In the genomic region with DNA sequence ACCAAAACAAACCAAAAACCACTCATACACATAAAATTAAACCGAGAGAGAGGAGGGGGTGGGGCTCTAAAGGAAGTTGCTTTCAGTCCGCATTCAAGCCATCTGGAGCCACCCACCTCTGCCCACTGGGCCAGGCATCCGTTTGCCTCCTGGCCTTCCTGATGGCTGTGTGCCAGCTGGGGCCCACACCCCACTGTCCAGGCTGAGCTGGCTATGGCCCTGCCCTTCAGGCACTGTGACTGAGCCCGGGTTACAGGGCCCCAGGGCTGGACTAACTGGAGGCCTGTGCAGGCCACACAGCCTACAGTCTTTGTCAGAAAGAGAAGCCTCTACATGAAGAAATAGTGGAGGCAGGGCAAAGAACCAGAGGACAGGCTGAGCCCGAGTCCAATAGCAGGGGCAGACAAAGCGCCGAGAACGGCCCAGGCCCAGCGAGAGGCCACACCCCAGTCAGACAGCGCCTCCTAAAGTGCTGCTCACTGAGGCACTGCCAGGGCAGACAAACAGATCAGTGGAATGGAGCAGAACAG, we compare ENCODE assay signal across 8 mouse cellular contexts. TPM values are rescaled to one million over a fixed set of nuclear protein-coding genes. Genes with fewer than 3 reads are reported as not detected.
A peak's percentile ranks its signal among the peaks of the same experiment; 100 is the strongest.
DNase-seq lines count a peak whose midpoint lies in the region; ATAC-seq and TF ChIP-seq lines count a peak whose summit lies in the region.

No protein-coding gene starts in this region.

- no peak overlapping the region for H3K4me3 ChIP-seq in embryonic facial prominence, embryonic 14.5 days (ENCODE audit: low read depth, low read length)
- H3K4me3 ChIP-seq in liver, postnatal 0 days (ENCODE audit: low read depth, low read length), result no peak overlapping the region

- H3K4me1 ChIP-seq in embryonic facial prominence, embryonic 14.5 days (ENCODE audit: control insufficient read depth, insufficient read depth, low read length), result peaks cover 16% of the 10 kb centered on the region
- peaks cover 42% of the 10 kb centered on the region for H3K4me1 ChIP-seq in liver, postnatal 0 days (ENCODE audit: insufficient read depth)

- no peak overlapping the region; the same call in 1 of the 2 replicates for H3K9ac ChIP-seq in embryonic facial prominence, embryonic 14.5 days (ENCODE audit: low read depth, low read length)
- peak overlapping the region; percentile 60 for H3K9ac ChIP-seq in liver, postnatal 0 days (replicated peaks)

- peak; percentile 63 for TF ChIP-seq CTCF in liver, postnatal 0 days (IDR thresholded peaks at IDR 0.05; ENCODE audit: low read depth)

- H3K27me3 ChIP-seq in embryonic facial prominence, embryonic 14.5 days (replicated peaks; ENCODE audit: control insufficient read depth, insufficient read depth, low read length), result no peaks in the 10 kb centered on the region
- no peaks in the 10 kb centered on the region for H3K27me3 ChIP-seq in liver, postnatal 0 days (ENCODE audit: insufficient read depth, low read length)

- no peaks in the 10 kb centered on the region for H3K36me3 ChIP-seq in embryonic facial prominence, embryonic 14.5 days (ENCODE audit: control insufficient read depth, insufficient read depth, low read length)
- H3K36me3 ChIP-seq in liver, postnatal 0 days (replicated peaks; ENCODE audit: insufficient read depth, low read length), result no peaks in the 10 kb centered on the region

- ATAC-seq in embryonic facial prominence, embryonic 14.5 days (ENCODE audit: low read depth), result peak; percentile 26; the same call in 1 of the 2 replicates
- ATAC-seq in liver, postnatal 0 days, result peak; percentile 66

- 0 out of 2 replicates have a peak overlapping the region, but pooled peaks have one; percentile 41 for H3K27ac ChIP-seq in embryonic facial prominence, embryonic 14.5 days (replicated peaks; ENCODE audit: low read depth, low read length)
- H3K27ac ChIP-seq in liver, postnatal 0 days (ENCODE audit: low read depth), result peak overlapping the region; percentile 76

- no peaks in the 10 kb centered on the region for H3K9me3 ChIP-seq in embryonic facial prominence, embryonic 14.5 days (ENCODE audit: control insufficient read depth, low read length)
- no peaks in the 10 kb centered on the region for H3K9me3 ChIP-seq in liver, postnatal 0 days (ENCODE audit: low read length)

- peak; percentile 30 for DNase-seq in kidney, adult 18-20 months
- DNase-seq in kidney, adult 9 months, result no peak
- peak; percentile 51 for DNase-seq in embryonic facial prominence, embryonic 14.5 days (ENCODE audit: low spot score)
- peak; percentile 68 for DNase-seq in induced T-regulatory cell, adult 2 months (ENCODE audit: low read depth)
- DNase-seq in liver, postnatal 0 days, result peak; percentile 59
- DNase-seq in natural killer cell, adult 2 months (ENCODE audit: low spot score in 2 of 2), result peak; percentile 32 to 38
- no peak for DNase-seq in right cerebral cortex, postnatal 4 days
- DNase-seq in cerebellum, adult 11-12 months, result no peak

- 47% methylated on average over 10 of the region's 10 CpGs for WGBS in embryonic facial prominence, embryonic 14.5 days
- 33% methylated on average over 10 of the region's 10 CpGs for WGBS in liver, postnatal 0 days (ENCODE audit: insufficient replicate concordance)

- no peak overlapping the region for H3K4me2 ChIP-seq in embryonic facial prominence, embryonic 14.5 days (ENCODE audit: low read depth, low read length)
- H3K4me2 ChIP-seq in liver, postnatal 0 days (ENCODE audit: low read depth, low read length), result peak overlapping the region; percentile 55

- no peak for TF ChIP-seq EP300 in liver, postnatal 0 days (IDR thresholded peaks at IDR 0.05; ENCODE audit: low read depth)

RNA-seq across cellular contexts. Expression of gene Capn5, which starts 13.0 kb away (rescaled TPM):
- 5.0 and 6.0 TPM in 2 replicates for polyA plus RNA-seq in embryonic facial prominence, embryonic 14.5 days (2014; fragmentation: Nextera tagmentation; extraction: Ambion mirVana)
- 4.4 and 4.5 TPM in 2 replicates for polyA plus RNA-seq in liver, postnatal 0 days (2015; fragmentation: Nextera tagmentation; extraction: Ambion mirVana)

RNA-seq across cellular contexts. Expression of gene Omp, which starts 19.8 kb away (rescaled TPM):
- polyA plus RNA-seq in embryonic facial prominence, embryonic 14.5 days (2014; fragmentation: Nextera tagmentation; extraction: Ambion mirVana), result 2.7 and 4.8 TPM in 2 replicates
- polyA plus RNA-seq in liver, postnatal 0 days (2015; fragmentation: Nextera tagmentation; extraction: Ambion mirVana), result 0.23 and 0.27 TPM in 2 replicates

RNA-seq across cellular contexts. Expression of gene B3gnt6, which starts 34.2 kb away (rescaled TPM):
- polyA plus RNA-seq in embryonic facial prominence, embryonic 14.5 days (2014; fragmentation: Nextera tagmentation; extraction: Ambion mirVana), result 0.07 and 0.08 TPM in 2 replicates
- polyA plus RNA-seq in liver, postnatal 0 days (2015; fragmentation: Nextera tagmentation; extraction: Ambion mirVana), result 0.05 TPM in 2 replicates

RNA-seq across cellular contexts. Expression of gene Myo7a, which starts 45.7 kb away (rescaled TPM):
- 9.2 and 10.1 TPM in 2 replicates for polyA plus RNA-seq in embryonic facial prominence, embryonic 14.5 days (2014; fragmentation: Nextera tagmentation; extraction: Ambion mirVana)
- polyA plus RNA-seq in liver, postnatal 0 days (2015; fragmentation: Nextera tagmentation; extraction: Ambion mirVana), result 6.5 and 7.6 TPM in 2 replicates

Comparison
In these comparisons a context has a peak if more than half of its experiments do, and no peak if none do; other contexts are left out.
1. DNase-seq: peak in kidney, adult 18-20 months (single experiment), embryonic facial prominence, embryonic 14.5 days (single experiment), induced T-regulatory cell, adult 2 months (single experiment), liver, postnatal 0 days (single experiment) and natural killer cell, adult 2 months (2 of 2); none in kidney, adult 9 months (single experiment), right cerebral cortex, postnatal 4 days (single experiment) and cerebellum, adult 11-12 months (single experiment).